Mouse (Mus musculus) natural killer cell, adult 2 months (primary cell): Measurements from ENCODE around the gene Kdelr2.

Source experiments
- DNase-seq, 2 experiments: peaks; one replicate each; pipeline ENCODE4 v3.0.0; 2022; ENCODE audit warnings: low spot score in 2 of 2

Kdelr2 gene

DNA sequence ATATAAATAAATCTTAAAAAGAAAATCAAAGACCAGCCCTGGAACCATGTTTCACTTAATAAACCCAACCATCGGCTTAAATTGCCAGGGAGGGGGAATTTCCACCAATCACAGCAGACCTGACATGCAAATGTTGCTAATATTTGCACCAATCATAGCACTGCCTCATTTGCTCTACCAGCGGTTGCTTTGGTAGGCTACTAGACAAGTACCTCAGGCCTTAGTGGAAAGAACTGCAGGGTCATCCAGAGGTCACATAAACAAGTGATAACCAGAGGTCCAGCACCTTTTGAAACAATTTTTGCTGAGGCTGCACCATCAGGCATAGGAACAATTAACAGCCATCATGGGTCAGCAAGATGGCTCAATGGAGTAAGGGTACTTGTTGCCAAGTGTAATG, 2.1 kb upstream of the Kdelr2 start:
- no peak for DNase-seq

- DNase-seq = peak in 1 of 2 experiments; percentile 8
Observed at GRCm38 (mm10) chr5:143404148-143404930, 701 bp downstream of the Kdelr2 start.

GRCm38 (mm10) chr5:143405200-143405599, 1.6 kb downstream of the Kdelr2 start:
- no peak for DNase-seq

DNA sequence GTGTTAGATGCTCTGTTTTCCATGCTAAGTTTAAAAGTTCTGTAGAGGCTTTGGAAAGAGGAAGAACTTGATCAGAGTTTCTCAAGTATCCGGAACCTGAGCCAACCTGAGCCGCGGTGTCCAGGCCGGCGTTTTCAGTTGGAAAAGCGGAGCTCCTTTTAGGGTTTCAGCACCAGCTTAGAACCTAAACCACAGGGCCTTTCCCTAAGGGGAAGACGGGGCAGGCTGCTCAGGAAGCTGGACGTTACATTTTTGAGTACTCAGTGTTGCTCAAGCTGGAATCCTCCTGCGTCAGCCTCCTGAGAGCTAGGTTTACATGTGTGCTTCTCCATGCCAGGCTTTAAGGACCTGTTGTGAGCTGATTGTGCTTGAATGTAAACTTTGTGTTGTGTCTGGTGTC, 2.9 kb downstream of the Kdelr2 start:
- DNase-seq = no peak

GRCm38 (mm10) chr5:143409239-143409638, 5.6 kb downstream of the Kdelr2 start:
- DNase-seq = no peak

GRCm38 (mm10) chr5:143410841-143411395, 7.3 kb downstream of the Kdelr2 start:
- DNase-seq = no peak

DNA sequence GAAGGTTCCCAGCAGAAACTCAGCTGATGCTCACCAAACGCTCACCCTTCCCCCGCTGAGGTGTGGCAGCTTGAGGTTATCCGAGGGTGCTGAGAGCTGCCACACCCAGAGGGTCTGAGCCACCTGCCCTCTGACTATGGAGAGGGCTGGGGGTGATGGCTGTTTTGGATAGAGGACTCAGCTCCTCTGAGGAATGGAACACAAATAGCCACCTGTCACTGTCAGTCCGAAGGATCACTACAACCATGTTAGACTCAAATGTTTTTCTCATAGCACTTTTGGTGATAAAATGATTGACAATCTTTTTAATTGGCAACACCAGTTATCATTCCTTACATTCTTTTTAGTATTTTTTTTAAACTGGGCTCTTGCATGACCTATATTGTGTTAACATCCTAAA, 17.8 kb downstream of the Kdelr2 start:
- no peak for DNase-seq

- no peak for DNase-seq
Observed at GRCm38 (mm10) chr5:143422990-143423389, 19.4 kb downstream of the Kdelr2 start.

- peak; percentile 61 to 77 for DNase-seq
Observed at GRCm38 (mm10) chr5:143423899-143424519, 20.4 kb downstream of the Kdelr2 start.

DNA sequence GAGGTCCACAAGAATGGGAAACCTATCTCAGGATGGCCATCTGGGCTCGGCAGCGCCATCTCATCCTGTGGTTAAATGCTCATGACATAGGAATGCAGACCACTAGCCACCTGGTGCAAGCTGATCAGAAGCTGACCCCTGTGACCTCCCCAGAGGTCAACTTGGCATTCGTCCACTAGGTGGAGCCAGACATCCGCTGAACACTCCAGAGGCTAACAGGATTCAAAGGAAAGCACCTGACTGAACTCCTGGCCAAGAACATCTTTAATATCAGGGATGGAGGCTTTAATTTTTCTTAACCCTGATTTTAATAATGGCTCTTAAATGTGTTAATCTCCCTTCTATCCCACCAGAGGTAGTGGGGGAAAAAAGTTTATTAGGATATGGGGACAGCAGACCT, 30.8 kb downstream of the Kdelr2 start:
- DNase-seq = peak; percentile 65 to 76

DNA sequence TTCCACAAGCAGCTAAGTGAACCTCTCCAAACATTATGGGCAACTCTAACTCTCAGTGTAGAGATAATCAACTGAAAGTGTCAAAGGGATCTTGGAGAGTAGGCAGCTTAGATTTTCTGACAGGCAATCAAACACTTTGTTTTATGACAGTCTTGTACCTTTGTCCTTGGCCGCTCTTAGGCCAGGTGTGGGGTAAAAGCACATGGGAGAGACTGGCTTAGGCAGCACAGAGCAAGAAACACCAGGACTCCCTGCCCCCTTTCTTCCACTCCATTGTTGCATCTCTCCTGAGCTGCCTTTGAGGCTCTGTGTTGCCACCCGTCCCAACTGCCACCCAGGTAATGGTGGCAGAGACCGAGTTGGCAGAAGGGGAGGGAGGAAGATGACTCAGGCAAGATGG, 37.7 kb downstream of the Kdelr2 start:
- no peak for DNase-seq

- DNase-seq = no peak
Observed at GRCm38 (mm10) chr5:143441753-143442152, 38.1 kb downstream of the Kdelr2 start.

DNA sequence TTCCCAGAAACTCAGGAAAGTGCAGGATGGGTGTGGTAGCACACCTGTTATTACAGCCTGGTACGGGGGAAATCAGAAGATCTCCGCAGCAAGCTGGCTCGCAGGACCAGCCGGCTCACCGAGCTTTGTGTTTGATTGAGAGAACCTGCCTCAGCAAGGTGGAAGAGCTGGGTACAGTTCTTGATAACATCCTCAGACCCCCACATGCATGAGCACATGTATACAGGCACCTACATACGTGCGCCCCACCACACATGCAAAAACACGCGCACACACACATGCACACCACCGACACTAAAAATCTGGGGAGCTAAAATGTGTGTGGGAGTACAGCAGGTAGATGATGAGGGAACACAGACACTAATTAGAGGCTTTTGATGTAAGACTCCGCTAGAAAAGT, 60.0 kb downstream of the Kdelr2 start:
- no peak for DNase-seq

GRCm38 (mm10) chr5:143464100-143464756, 60.6 kb downstream of the Kdelr2 start, which contains the start of gene Daglb:
Gene Daglb (plus strand): TSS chr5:143464584.
- DNase-seq = peak; percentile 83 to 85

- DNase-seq = no peak
Observed at GRCm38 (mm10) chr5:143464757-143465118, 61.1 kb downstream of the Kdelr2 start.

- DNase-seq = no peak
Observed at GRCm38 (mm10) chr5:143465156-143466085, 61.8 kb downstream of the Kdelr2 start.

DNA sequence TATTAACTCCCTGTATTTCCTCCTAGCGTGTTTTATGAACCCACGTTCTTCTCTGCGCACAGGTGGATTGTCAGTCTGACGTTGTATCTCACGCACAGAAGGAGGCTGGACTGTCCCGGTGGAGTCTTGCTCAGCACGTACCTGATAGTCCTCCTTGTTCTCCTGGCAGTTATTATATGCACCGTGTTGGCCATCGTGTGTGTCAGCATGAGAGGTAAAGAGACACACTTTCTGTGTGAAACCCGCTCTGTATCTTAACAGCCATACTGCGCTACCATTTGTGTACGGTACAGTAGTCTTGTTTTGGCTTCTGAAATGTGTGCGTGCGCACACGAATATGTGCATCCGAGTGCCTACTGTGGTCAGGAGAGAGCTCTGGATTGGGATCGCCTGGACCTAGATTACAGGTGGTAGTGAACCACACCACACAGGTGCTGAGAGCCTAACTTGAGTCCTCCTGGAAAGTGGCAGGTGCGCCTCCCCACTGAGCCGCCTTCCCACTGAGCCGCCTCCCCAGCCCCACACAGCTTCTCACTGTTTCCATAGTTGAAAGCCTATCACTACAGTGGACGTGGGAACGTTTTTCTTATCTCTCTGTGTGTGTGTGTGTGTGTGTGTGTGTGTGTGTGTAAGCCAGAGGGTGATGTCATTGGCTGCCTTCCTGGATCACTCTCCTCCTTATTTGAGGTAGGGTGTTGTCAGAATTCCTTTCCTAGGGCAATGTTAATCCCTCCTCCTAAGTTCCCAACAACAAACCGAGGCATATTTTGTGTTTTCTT, 63.4 kb downstream of the Kdelr2 start:
- no peak for DNase-seq

GRCm38 (mm10) chr5:143467931-143468330, 64.3 kb downstream of the Kdelr2 start:
- DNase-seq = no peak

GRCm38 (mm10) chr5:143469628-143470027, 66.0 kb downstream of the Kdelr2 start:
- DNase-seq = no peak

DNA sequence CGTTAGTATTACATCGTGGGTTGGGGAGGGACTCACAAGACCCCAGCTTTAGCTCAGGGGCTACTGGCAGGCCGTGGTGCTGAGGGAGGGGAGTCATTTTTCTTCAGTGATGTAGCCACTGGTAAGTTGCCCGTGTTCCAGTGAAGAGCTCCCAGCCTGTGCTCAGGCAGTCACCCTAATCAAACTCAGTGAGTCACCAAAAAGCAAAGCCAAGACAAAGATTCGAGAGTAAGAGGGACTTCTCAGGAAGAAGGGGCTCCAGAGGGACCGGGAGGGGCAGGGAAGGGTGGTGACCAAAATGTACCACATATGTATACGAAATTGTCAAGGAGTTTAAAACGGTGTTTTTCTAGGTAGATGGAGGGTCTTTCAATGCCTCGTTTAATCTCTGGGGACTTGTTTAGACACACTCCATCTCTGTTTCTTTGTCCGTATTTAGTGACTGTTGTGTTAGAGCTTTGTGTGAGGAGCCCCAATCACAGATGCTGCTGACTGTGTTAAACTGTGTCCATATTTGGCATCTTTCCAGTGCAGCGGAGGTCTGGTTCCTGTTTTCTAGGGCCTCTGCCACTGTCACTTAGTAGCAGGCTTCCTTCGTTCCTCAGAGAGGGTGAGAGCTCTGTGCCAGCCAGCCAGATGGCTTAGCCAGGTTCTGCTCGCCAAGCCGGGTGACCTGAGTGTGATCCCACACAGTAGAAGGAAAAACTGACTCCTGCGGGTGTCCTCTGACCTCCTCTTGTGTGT, 67.0 kb downstream of the Kdelr2 start:
- DNase-seq = peak in 1 of 2 experiments; percentile 43
